Mouse (Mus musculus) heart, embryonic 14.5 days (tissue): Measurements from ENCODE around the gene Gpr107. TPM values are rescaled to one million over a fixed set of nuclear protein-coding genes. Genes with fewer than 3 reads are reported as not detected.

Experiments
- ATAC-seq: fragments of 200-750 bp; cut with Nextera tagmentation; 2 replicates; pipeline ENCODE4 v1.8.0; 2017; ENCODE audit warnings: low read depth, moderate TSS enrichment; ENCODE audit not compliant: insufficient number of reproducible peaks, insufficient read depth, low FRiP score
- H3K27ac ChIP-seq, 2 experiments: fragments of 200-500 bp in 1 of 2; fragments of 300-500 bp in 1 of 2; sonication (generic) in 1 of 2; replicated peaks in 1 of 2; 2 replicates each; pipeline ENCODE4 v1.5.1; 2012 to 2014; ENCODE audit warnings: low read depth in 2 of 2, low read length in 2 of 2, control low read depth in 1 of 2, mild to moderate bottlenecking in 1 of 2, mixed read lengths in 1 of 2; ENCODE audit not compliant: control insufficient read depth in 1 of 2, insufficient read depth in 1 of 2
- H3K27me3 ChIP-seq: fragments of 300-500 bp; sonication (generic); 2 replicates; pipeline ENCODE4 v1.6.1; 2014; ENCODE audit warnings: mild to moderate bottlenecking, low read length, control low read depth; ENCODE audit not compliant: control insufficient read depth, insufficient read depth
- H3K36me3 ChIP-seq: fragments of 300-500 bp; sonication (generic); 2 replicates; pipeline ENCODE4 v1.6.1; 2014; ENCODE audit warnings: mild to moderate bottlenecking, control low read depth, low read length, mixed read lengths; ENCODE audit not compliant: control insufficient read depth, insufficient read depth
- H3K4me1 ChIP-seq, 2 experiments: fragments of 200-500 bp in 1 of 2; fragments of 300-500 bp in 1 of 2; sonication (generic) in 1 of 2; 2 replicates each; pipeline ENCODE4 v1.6.1; 2012 to 2014; ENCODE audit warnings: low read length in 2 of 2, control low read depth in 1 of 2, mixed read lengths in 1 of 2; ENCODE audit not compliant: control insufficient read depth in 2 of 2, insufficient read depth in 2 of 2
- H3K4me2 ChIP-seq: fragments of 300-500 bp; sonication (generic); 2 replicates; pipeline ENCODE4 v1.6.1; 2014; ENCODE audit warnings: mild to moderate bottlenecking, low read length
- H3K4me3 ChIP-seq, 2 experiments: fragments of 200-500 bp in 1 of 2; fragments of 300-500 bp in 1 of 2; sonication (generic) in 1 of 2; 2 replicates each; pipeline ENCODE4 v1.5.1; 2012 to 2014; ENCODE audit warnings: low read length in 2 of 2, mild to moderate bottlenecking in 2 of 2, control low read depth in 1 of 2, low read depth in 1 of 2, moderate library complexity in 1 of 2; ENCODE audit not compliant: control insufficient read depth in 1 of 2, insufficient read depth in 1 of 2
- H3K9ac ChIP-seq: fragments of 300-500 bp; sonication (generic); 2 replicates; pipeline ENCODE4 v1.6.1; 2014; ENCODE audit warnings: mild to moderate bottlenecking, low read length
- H3K9me3 ChIP-seq: fragments of 300-500 bp; sonication (generic); 2 replicates; pipeline ENCODE4 v1.6.1; 2016; ENCODE audit warnings: low read length, control low read depth; ENCODE audit not compliant: control insufficient read depth
- whole genome bisulfite sequencing: fragments of 180-500 bp; shearing (Covaris S2); extraction: QIAGEN DNeasy Blood & Tissue Kit; methylation state at CpG from one replicate; pipeline ENCODE4 v1.1.7; 2014; 5-methylcytosine and 5-hydroxymethylcytosine counted together
- polyA plus RNA-seq: library from polyadenylated mRNA; unstranded; fragments of >200 nt; fragmentation: Nextera tagmentation; extraction: Ambion mirVana; gene quantifications from 2 replicates; pipeline ENCODE4 v1.2.1, GENCODE M21; 2014

Gpr107 gene
- polyA plus RNA-seq, 1 experiment from 2014 or later, result 27.3 TPM

GRCm38 (mm10) chr2:31111685-31112084 is 40.4 kb upstream of the Gpr107 start:
- ATAC-seq, result no peak
- 49% methylated on average over 6 of the region's 6 CpGs for WGBS
- Histone ChIP-seq H3K36me3 (no peaks in the 10 kb centered on the region), H3K4me2 (0 out of 2 replicates have a peak overlapping the region, but pooled peaks have one; percentile 2), H3K4me1 (peaks cover 29 to 51% of the 10 kb centered on the region in 2 experiments), H3K27me3 (no peaks in the 10 kb centered on the region), H3K9ac (peak overlapping the region; percentile 32; the same call in 1 of the 2 replicates), H3K27ac (peak overlapping the region; percentile 45 to 54; a peak in 3 of 4 replicates), H3K4me3 (no peak overlapping the region), H3K9me3 (peaks cover 5% of the 10 kb centered on the region)

GRCm38 (mm10) chr2:31114205-31114604 is 37.9 kb upstream of the Gpr107 start:
- WGBS, result 87% methylated on average over 2 of the region's 2 CpGs
- Histone ChIP-seq H3K36me3 (0 out of 2 replicates have a peak, but pooled peaks cover 2% of the 10 kb centered on the region), H3K27me3 (no peaks in the 10 kb centered on the region), H3K27ac (no peak overlapping the region), H3K9me3 (peaks cover 5% of the 10 kb centered on the region), H3K9ac (no peak overlapping the region), H3K4me1 (peaks cover 14 to 33% of the 10 kb centered on the region in 2 experiments), H3K4me2 (no peak overlapping the region), H3K4me3 (no peak overlapping the region)
- ATAC-seq, result no peak

- WGBS, result 67% methylated on average over 10 of the region's 10 CpGs
- H3K9me3 ChIP-seq, result peaks cover 5% of the 10 kb centered on the region
- H3K36me3 ChIP-seq, result 0 out of 2 replicates have a peak, but pooled peaks cover 2% of the 10 kb centered on the region
- no peak overlapping the region for H3K4me3 ChIP-seq
- no peak for ATAC-seq
- H3K4me2 ChIP-seq, result no peak overlapping the region
- no peak overlapping the region for H3K9ac ChIP-seq
- peaks cover 17 to 35% of the 10 kb centered on the region in 2 experiments for H3K4me1 ChIP-seq
- no peak overlapping the region for H3K27ac ChIP-seq
- H3K27me3 ChIP-seq, result no peaks in the 10 kb centered on the region
These were observed 36.8 kb upstream of the Gpr107 start for GRCm38 (mm10) chr2:31115091-31115942.

- Histone ChIP-seq H3K4me1 (peaks cover 15 to 35% of the 10 kb centered on the region in 2 experiments), H3K36me3 (0 out of 2 replicates have a peak, but pooled peaks cover 2% of the 10 kb centered on the region), H3K4me3 (no peak overlapping the region), H3K27ac (no peak overlapping the region), H3K9ac (no peak overlapping the region), H3K9me3 (peaks cover 5% of the 10 kb centered on the region), H3K27me3 (no peaks in the 10 kb centered on the region), H3K4me2 (no peak overlapping the region)
- WGBS, result 74% methylated on average over 10 of the region's 10 CpGs
- ATAC-seq, result no peak
These were observed 36.0 kb upstream of the Gpr107 start for GRCm38 (mm10) chr2:31115943-31116731.

- Histone ChIP-seq H3K27me3 (no peaks in the 10 kb centered on the region), H3K9ac (no peak overlapping the region), H3K27ac (no peak overlapping the region), H3K4me1 (peaks cover 15 to 30% of the 10 kb centered on the region in 2 experiments), H3K9me3 (peaks cover 5% of the 10 kb centered on the region), H3K4me2 (no peak overlapping the region), H3K4me3 (no peak overlapping the region), H3K36me3 (0 out of 2 replicates have a peak, but pooled peaks cover 5% of the 10 kb centered on the region)
- WGBS, result 87% methylated on average over 3 of the region's 3 CpGs
- ATAC-seq, result no peak
These were observed 33.9 kb upstream of the Gpr107 start for GRCm38 (mm10) chr2:31118211-31118610.

GRCm38 (mm10) chr2:31118639-31119380 is 33.3 kb upstream of the Gpr107 start:
- ATAC-seq, result no peak
- no peak overlapping the region for H3K9ac ChIP-seq
- peak overlapping the region in 1 of 2 experiments; percentile 85; a peak in 1 of 4 replicates for H3K27ac ChIP-seq
- peaks cover 4% of the 10 kb centered on the region for H3K9me3 ChIP-seq
- H3K36me3 ChIP-seq, result 0 out of 2 replicates have a peak, but pooled peaks cover 6% of the 10 kb centered on the region
- peaks cover 15 to 36% of the 10 kb centered on the region in 2 experiments for H3K4me1 ChIP-seq
- H3K4me2 ChIP-seq, result no peak overlapping the region
- H3K27me3 ChIP-seq, result no peaks in the 10 kb centered on the region
- 87% methylated on average over 10 of the region's 10 CpGs for WGBS
- H3K4me3 ChIP-seq, result no peak overlapping the region

- H3K27ac ChIP-seq, result peak overlapping the region; percentile 84 to 85
- ATAC-seq, result 0 out of 2 replicates have a peak, but pooled peaks have one; percentile 24
- WGBS, result 46% methylated on average over 13 of the region's 13 CpGs
- H3K4me2 ChIP-seq, result peak overlapping the region; percentile 36; the same call in 1 of the 2 replicates
- H3K36me3 ChIP-seq, result 0 out of 2 replicates have a peak, but pooled peaks cover 6% of the 10 kb centered on the region
- peaks cover 22 to 46% of the 10 kb centered on the region in 2 experiments for H3K4me1 ChIP-seq
- H3K9ac ChIP-seq, result no peak overlapping the region
- no peaks in the 10 kb centered on the region for H3K9me3 ChIP-seq
- no peak overlapping the region for H3K4me3 ChIP-seq
- no peaks in the 10 kb centered on the region for H3K27me3 ChIP-seq
These were observed 32.3 kb upstream of the Gpr107 start for GRCm38 (mm10) chr2:31119795-31120194.
